Mouse (Mus musculus) midbrain, embryonic 13.5 days (tissue): ENCODE measurements at regions not wholly inside any gene's neighbourhood (a gene's known extent, or its start where the extent isn't known, plus 50 kb on each side); places are given as distances from the start of the nearest gene placed in this dataset.

ENCODE experiments used
- ATAC-seq: fragments of 200-750 bp; cut with Nextera tagmentation; 2 replicates; pipeline ENCODE4 v1.8.0; 2017; ENCODE audit warnings: mild to moderate bottlenecking, moderate TSS enrichment, moderate library complexity
- H3K27ac ChIP-seq: fragments of 300-500 bp; sonication (generic); 2 replicates; pipeline ENCODE4 v1.5.1; 2015; ENCODE audit warnings: inconsistent platforms, mild to moderate bottlenecking, moderate library complexity
- H3K27me3 ChIP-seq: fragments of 300-500 bp; sonication (generic); 2 replicates; pipeline ENCODE4 v1.6.1; 2015; ENCODE audit warnings: mild to moderate bottlenecking, inconsistent platforms
- H3K36me3 ChIP-seq: fragments of 300-500 bp; sonication (generic); 2 replicates; pipeline ENCODE4 v1.6.1; 2015; ENCODE audit warnings: mild to moderate bottlenecking, inconsistent platforms
- H3K4me1 ChIP-seq: fragments of 300-500 bp; sonication (generic); replicated peaks from 2 replicates; pipeline ENCODE4 v1.6.1; 2015; ENCODE audit warnings: inconsistent platforms
- H3K4me2 ChIP-seq: fragments of 300-500 bp; sonication (generic); replicated peaks from 2 replicates; pipeline ENCODE4 v1.6.1; 2015; ENCODE audit warnings: moderate library complexity, mild to moderate bottlenecking, inconsistent platforms
- H3K4me3 ChIP-seq: fragments of 300-500 bp; sonication (generic); replicated peaks from 2 replicates; pipeline ENCODE4 v1.5.1; 2015; ENCODE audit warnings: mild to moderate bottlenecking, inconsistent platforms
- H3K9ac ChIP-seq: fragments of 300-500 bp; sonication (generic); replicated peaks from 2 replicates; pipeline ENCODE4 v1.6.1; 2015; ENCODE audit warnings: mild to moderate bottlenecking, inconsistent platforms
- H3K9me3 ChIP-seq: fragments of 300-500 bp; sonication (generic); 2 replicates; pipeline ENCODE4 v1.6.1; 2016; ENCODE audit warnings: mild to moderate bottlenecking, inconsistent platforms
- WGBS: fragments of 180-500 bp; shearing (Covaris S2); methylation state at CpG from one replicate; pipeline ENCODE4 v1.1.7; 2015; 5-methylcytosine and 5-hydroxymethylcytosine counted together

- Histone ChIP-seq H3K4me3 (no peak overlapping the region), H3K27me3 (no peaks in the 10 kb centered on the region), H3K9ac (no peak overlapping the region), H3K4me1 (no peaks in the 10 kb centered on the region), H3K36me3 (no peaks in the 10 kb centered on the region), H3K27ac (no peak overlapping the region), H3K4me2 (no peak overlapping the region), H3K9me3 (no peaks in the 10 kb centered on the region)
- ATAC-seq = no peak
- WGBS = 84% methylated on average over 4 of the region's 4 CpGs
Measured at GRCm38 (mm10) chr15:88448272-88448671, 151.8 kb upstream of the Zdhhc25 start.

- H3K4me2 ChIP-seq = no peak overlapping the region
- no peaks in the 10 kb centered on the region for H3K27me3 ChIP-seq
- H3K9ac ChIP-seq = no peak overlapping the region
- H3K27ac ChIP-seq = no peak overlapping the region
- no peaks in the 10 kb centered on the region for H3K4me1 ChIP-seq
- no peaks in the 10 kb centered on the region for H3K36me3 ChIP-seq
- H3K4me3 ChIP-seq = no peak overlapping the region
- 93% methylated on average over 6 of the region's 6 CpGs for WGBS
- no peak for ATAC-seq
- H3K9me3 ChIP-seq = no peaks in the 10 kb centered on the region
Measured at GRCm38 (mm10) chr15:88451241-88451640, 148.9 kb upstream of the Zdhhc25 start.

- no peak overlapping the region for H3K27ac ChIP-seq
- H3K4me2 ChIP-seq = no peak overlapping the region
- no peak overlapping the region for H3K4me3 ChIP-seq
- 11% methylated on average over 12 of the region's 12 CpGs for WGBS
- peak; percentile 76; the same call in 1 of the 2 replicates for ATAC-seq
- no peak overlapping the region for H3K9ac ChIP-seq
- H3K36me3 ChIP-seq = no peaks in the 10 kb centered on the region
- no peaks in the 10 kb centered on the region for H3K9me3 ChIP-seq
- H3K27me3 ChIP-seq = peaks cover 14% of the 10 kb centered on the region
- peaks cover 18% of the 10 kb centered on the region for H3K4me1 ChIP-seq
Measured at GRCm38 (mm10) chr15:88468107-88468506, 132.0 kb upstream of the Zdhhc25 start.

- ATAC-seq = peak; percentile 72; the same call in 1 of the 2 replicates
- WGBS = 24% methylated on average over 2 of the region's 2 CpGs
- no peak overlapping the region for H3K27ac ChIP-seq
Measured at GRCm38 (mm10) chr15:88468810-88469209, 131.3 kb upstream of the Zdhhc25 start.

GRCm38 (mm10) chr15:88469508-88470455 is 130.3 kb upstream of the Zdhhc25 start:
- no peak overlapping the region for H3K9ac ChIP-seq
- ATAC-seq = peak; percentile 10; the same call in 1 of the 2 replicates

More at GRCm38 (mm10) chr15:88468810-88469209, 131.3 kb upstream of the Zdhhc25 start:
- Histone ChIP-seq H3K9ac (no peak overlapping the region), H3K36me3 (no peaks in the 10 kb centered on the region), H3K4me1 (peaks cover 25% of the 10 kb centered on the region), H3K9me3 (no peaks in the 10 kb centered on the region), H3K4me3 (no peak overlapping the region), H3K4me2 (no peak overlapping the region), H3K27me3 (peaks cover 14% of the 10 kb centered on the region)

GRCm38 (mm10) chr15:88472351-88473100 is 127.6 kb upstream of the Zdhhc25 start:
- Histone ChIP-seq H3K27me3 (peaks cover 9% of the 10 kb centered on the region; the same call in 1 of the 2 replicates), H3K4me2 (no peak overlapping the region), H3K4me3 (no peak overlapping the region), H3K27ac (no peak overlapping the region), H3K4me1 (peaks cover 25% of the 10 kb centered on the region), H3K9me3 (no peaks in the 10 kb centered on the region), H3K36me3 (no peaks in the 10 kb centered on the region), H3K9ac (no peak overlapping the region)
- 37% methylated on average over 18 of the region's 18 CpGs for WGBS
- no peak for ATAC-seq

More at GRCm38 (mm10) chr15:88469508-88470455, 130.3 kb upstream of the Zdhhc25 start:
- H3K4me2 ChIP-seq = no peak overlapping the region
- H3K4me1 ChIP-seq = peaks cover 25% of the 10 kb centered on the region
- H3K27ac ChIP-seq = no peak overlapping the region
- peaks cover 14% of the 10 kb centered on the region for H3K27me3 ChIP-seq
- H3K4me3 ChIP-seq = no peak overlapping the region
- WGBS = 80% methylated on average over 15 of the region's 15 CpGs
- no peaks in the 10 kb centered on the region for H3K9me3 ChIP-seq
- H3K36me3 ChIP-seq = no peaks in the 10 kb centered on the region

GRCm38 (mm10) chr15:88473221-88473620 is 126.9 kb upstream of the Zdhhc25 start:
- ATAC-seq = no peak
- no peaks in the 10 kb centered on the region for H3K36me3 ChIP-seq
- no peak overlapping the region for H3K4me2 ChIP-seq
- peaks cover 9% of the 10 kb centered on the region; the same call in 1 of the 2 replicates for H3K27me3 ChIP-seq
- no peak overlapping the region for H3K27ac ChIP-seq
- H3K9ac ChIP-seq = no peak overlapping the region
- no peak overlapping the region for H3K4me3 ChIP-seq
- H3K9me3 ChIP-seq = no peaks in the 10 kb centered on the region
- peaks cover 19% of the 10 kb centered on the region for H3K4me1 ChIP-seq
- WGBS = 39% methylated on average over 5 of the region's 5 CpGs

- no peaks in the 10 kb centered on the region for H3K36me3 ChIP-seq
- H3K4me1 ChIP-seq = no peaks in the 10 kb centered on the region
- H3K9me3 ChIP-seq = no peaks in the 10 kb centered on the region
- H3K27me3 ChIP-seq = no peaks in the 10 kb centered on the region
- ATAC-seq = no peak
- 84% methylated on average over 6 of the region's 6 CpGs for WGBS
- no peak overlapping the region for H3K4me3 ChIP-seq
- no peak overlapping the region for H3K4me2 ChIP-seq
- no peak overlapping the region for H3K27ac ChIP-seq
- no peak overlapping the region for H3K9ac ChIP-seq
Measured at GRCm38 (mm10) chr15:88483471-88483870, 116.6 kb upstream of the Zdhhc25 start.

GRCm38 (mm10) chr15:88489715-88490114 is 110.4 kb upstream of the Zdhhc25 start:
- Histone ChIP-seq H3K27me3 (no peaks in the 10 kb centered on the region), H3K9me3 (no peaks in the 10 kb centered on the region), H3K36me3 (no peaks in the 10 kb centered on the region), H3K27ac (no peak overlapping the region), H3K4me2 (no peak overlapping the region), H3K9ac (no peak overlapping the region), H3K4me3 (no peak overlapping the region), H3K4me1 (peaks cover 9% of the 10 kb centered on the region)
- 87% methylated on average over 7 of the region's 7 CpGs for WGBS
- no peak for ATAC-seq

GRCm38 (mm10) chr15:88490316-88491090 is 109.6 kb upstream of the Zdhhc25 start:
- 0 out of 2 replicates have a peak, but pooled peaks have one; percentile 43 for ATAC-seq
- no peak overlapping the region for H3K4me3 ChIP-seq

GRCm38 (mm10) chr15:88491091-88491366 is 109.1 kb upstream of the Zdhhc25 start:
- H3K36me3 ChIP-seq = no peaks in the 10 kb centered on the region
- H3K4me1 ChIP-seq = peaks cover 9% of the 10 kb centered on the region
- no peak overlapping the region; the same call in 1 of the 2 replicates for H3K4me2 ChIP-seq
- no peak overlapping the region for H3K4me3 ChIP-seq
- WGBS = 46% methylated on average over 5 of the region's 5 CpGs
- ATAC-seq = no peak
- H3K9me3 ChIP-seq = no peaks in the 10 kb centered on the region
- H3K27me3 ChIP-seq = no peaks in the 10 kb centered on the region
- H3K27ac ChIP-seq = no peak overlapping the region
- no peak overlapping the region for H3K9ac ChIP-seq

More at GRCm38 (mm10) chr15:88490316-88491090, 109.6 kb upstream of the Zdhhc25 start:
- Histone ChIP-seq H3K4me1 (peaks cover 9% of the 10 kb centered on the region), H3K4me2 (peak overlapping the region; percentile 15), H3K9me3 (no peaks in the 10 kb centered on the region), H3K36me3 (no peaks in the 10 kb centered on the region), H3K9ac (no peak overlapping the region), H3K27ac (no peak overlapping the region), H3K27me3 (no peaks in the 10 kb centered on the region)
- WGBS = 26% methylated on average over 12 of the region's 12 CpGs
